Mouse (Mus musculus) MN1 (cell line): ENCODE results near the gene Mycbp2.

Experiments used
- DNase-seq: peaks from one replicate; pipeline ENCODE4 v3.0.0-alpha.2; 2016; ENCODE audit warnings: low spot score

Mycbp2 gene

GRCm38 (mm10) chr14:103258745-103259144 lies 87.9 kb downstream of the Mycbp2 start:
- no peak for DNase-seq

GRCm38 (mm10) chr14:103256866-103257265 lies 89.7 kb downstream of the Mycbp2 start:
- no peak for DNase-seq

- no peak for DNase-seq
Observed at GRCm38 (mm10) chr14:103254311-103254710, 92.3 kb downstream of the Mycbp2 start.

GRCm38 (mm10) chr14:103242020-103242419 lies 104.6 kb downstream of the Mycbp2 start:
- DNase-seq, result no peak

GRCm38 (mm10) chr14:103234770-103235169 lies 111.8 kb downstream of the Mycbp2 start:
- DNase-seq, result no peak

GRCm38 (mm10) chr14:103233640-103234593 lies 112.7 kb downstream of the Mycbp2 start:
- DNase-seq, result no peak

- no peak for DNase-seq
Observed at GRCm38 (mm10) chr14:103222356-103222755, 124.3 kb downstream of the Mycbp2 start.

- no peak for DNase-seq
Observed at GRCm38 (mm10) chr14:103221751-103222150, 124.9 kb downstream of the Mycbp2 start.

GRCm38 (mm10) chr14:103216331-103216730 lies 130.3 kb downstream of the Mycbp2 start:
- no peak for DNase-seq

- DNase-seq, result no peak
Observed at GRCm38 (mm10) chr14:103186658-103187057, 160.0 kb downstream of the Mycbp2 start.

GRCm38 (mm10) chr14:103186076-103186475 lies 160.5 kb downstream of the Mycbp2 start:
- no peak for DNase-seq

- DNase-seq, result no peak
Observed at GRCm38 (mm10) chr14:103180096-103180495, 166.5 kb downstream of the Mycbp2 start.

- DNase-seq, result no peak
Observed at GRCm38 (mm10) chr14:103162923-103163322, 183.7 kb downstream of the Mycbp2 start.

GRCm38 (mm10) chr14:103155685-103156084 lies 190.9 kb downstream of the Mycbp2 start:
- DNase-seq, result no peak

- no peak for DNase-seq
Observed at GRCm38 (mm10) chr14:103150139-103150538, 196.5 kb downstream of the Mycbp2 start.

- no peak for DNase-seq
Observed at GRCm38 (mm10) chr14:103131991-103132390, 214.6 kb downstream of the Mycbp2 start.

- DNase-seq, result no peak
Observed at GRCm38 (mm10) chr14:103125756-103126155, 220.9 kb downstream of the Mycbp2 start.

- DNase-seq, result no peak
Observed at GRCm38 (mm10) chr14:103114994-103115670, 231.5 kb downstream of the Mycbp2 start.

GRCm38 (mm10) chr14:103112606-103113363 lies 233.8 kb downstream of the Mycbp2 start:
- DNase-seq, result no peak

- no peak for DNase-seq
Observed at GRCm38 (mm10) chr14:103109971-103110370, 236.6 kb downstream of the Mycbp2 start.

GRCm38 (mm10) chr14:103106301-103106700 lies 240.3 kb downstream of the Mycbp2 start:
- no peak for DNase-seq

GRCm38 (mm10) chr14:103102731-103103335 lies 243.8 kb downstream of the Mycbp2 start:
- DNase-seq, result no peak
